Mouse (Mus musculus) ovary, postnatal 14 days (tissue): ENCODE measurements around the gene Cep57.
"Not testable (repeated sequence)": the region's sequence is repeated elsewhere in the genome, so short reads cannot be mapped to it uniquely, and the experiment has no call there.

ENCODE experiments used
- DNase-seq: peaks from one replicate; pipeline ENCODE4 v3.0.0; 2022; ENCODE audit warnings: low spot score

Cep57 gene

GRCm38 (mm10) chr9:13794302-13794701 is 32.6 kb downstream of the Cep57 start:
- DNase-seq: no peak

GRCm38 (mm10) chr9:13790864-13791263 is 36.0 kb downstream of the Cep57 start:
- not testable (repeated sequence) for DNase-seq

GRCm38 (mm10) chr9:13781985-13782384 is 44.9 kb downstream of the Cep57 start:
- DNase-seq: no peak

GRCm38 (mm10) chr9:13774732-13775131 is 52.2 kb downstream of the Cep57 start:
- DNase-seq: no peak

- no peak for DNase-seq
These were observed 60.3 kb downstream of the Cep57 start for GRCm38 (mm10) chr9:13766570-13766969.

GRCm38 (mm10) chr9:13765624-13766023 is 61.3 kb downstream of the Cep57 start:
- no peak for DNase-seq

- DNase-seq: no peak
These were observed 66.5 kb downstream of the Cep57 start for GRCm38 (mm10) chr9:13760430-13760829.
